Mouse (Mus musculus): ENCODE results near the gene Ube2o. TPM values are rescaled to one million over a fixed set of nuclear protein-coding genes. Genes with fewer than 3 reads are reported as not detected.
"Not testable (repeated sequence)": the region's sequence is repeated elsewhere in the genome, so short reads cannot be mapped to it uniquely, and the experiment has no call there.

Ube2o gene
- polyA plus RNA-seq, 1 experiment from 2014 or later, result 5.2 TPM

GRCm38 (mm10) chr11:116617641-116618040 is 36.4 kb upstream of the Ube2o start:
- H3K36me3 ChIP-seq (ENCODE audit: control insufficient read depth, insufficient read depth, low read length), result no peaks in the 10 kb centered on the region; the same call in 1 of the 2 replicates
- 52% methylated on average over 7 of the region's 7 CpGs for WGBS
- H3K9ac ChIP-seq (ENCODE audit: low read length), result no peak overlapping the region
- no peak overlapping the region for H3K4me3 ChIP-seq (ENCODE audit: low read length)
- H3K27ac ChIP-seq (ENCODE audit: low read length), result peak overlapping the region; percentile 57
- H3K27me3 ChIP-seq (ENCODE audit: control insufficient read depth, insufficient read depth, low read depth, low read length), result no peaks in the 10 kb centered on the region
- no peak overlapping the region; the same call in 1 of the 2 replicates for H3K4me2 ChIP-seq (ENCODE audit: low read depth, low read length)
- H3K4me1 ChIP-seq (replicated peaks; ENCODE audit: control insufficient read depth, insufficient read depth, low read length), result peaks cover 74% of the 10 kb centered on the region
- peak; percentile 28 for ATAC-seq (ENCODE audit: low read depth)
- H3K9me3 ChIP-seq (ENCODE audit: control insufficient read depth, low read length), result no peaks in the 10 kb centered on the region

GRCm38 (mm10) chr11:116616438-116617118 is 35.3 kb upstream of the Ube2o start:
- Histone ChIP-seq H3K9ac (ENCODE audit: low read length) (no peak overlapping the region), H3K4me1 (replicated peaks; ENCODE audit: control insufficient read depth, insufficient read depth, low read length) (peaks cover 64% of the 10 kb centered on the region), H3K36me3 (ENCODE audit: control insufficient read depth, insufficient read depth, low read length) (no peaks in the 10 kb centered on the region; the same call in 1 of the 2 replicates), H3K4me2 (ENCODE audit: low read depth, low read length) (peak overlapping the region; percentile 29; the same call in 1 of the 2 replicates), H3K9me3 (ENCODE audit: control insufficient read depth, low read length) (no peaks in the 10 kb centered on the region), H3K4me3 (ENCODE audit: low read length) (no peak overlapping the region), H3K27ac (ENCODE audit: low read length) (peak overlapping the region; percentile 47), H3K27me3 (ENCODE audit: control insufficient read depth, insufficient read depth, low read depth, low read length) (no peaks in the 10 kb centered on the region)
- ATAC-seq (ENCODE audit: low read depth), result no peak
- WGBS, result 60% methylated on average over 10 of the region's 10 CpGs

- 23% methylated on average over 15 of the region's 15 CpGs for WGBS
- ATAC-seq (ENCODE audit: low read depth), result peak; percentile 42; the same call in 1 of the 2 replicates
Measured at GRCm38 (mm10) chr11:116615735-116616437, 34.6 kb upstream of the Ube2o start.

GRCm38 (mm10) chr11:116613234-116613633 is 32.0 kb upstream of the Ube2o start:
- Histone ChIP-seq H3K4me3 (ENCODE audit: low read length) (no peak overlapping the region), H3K9me3 (ENCODE audit: control insufficient read depth, low read length) (no peaks in the 10 kb centered on the region), H3K27me3 (ENCODE audit: control insufficient read depth, insufficient read depth, low read depth, low read length) (no peaks in the 10 kb centered on the region), H3K9ac (ENCODE audit: low read length) (no peak overlapping the region), H3K4me1 (replicated peaks; ENCODE audit: control insufficient read depth, insufficient read depth, low read length) (peaks cover 30% of the 10 kb centered on the region), H3K27ac (ENCODE audit: low read length) (no peak overlapping the region), H3K36me3 (ENCODE audit: control insufficient read depth, insufficient read depth, low read length) (no peaks in the 10 kb centered on the region; the same call in none of the 2 replicates), H3K4me2 (ENCODE audit: low read depth, low read length) (no peak overlapping the region)
- WGBS, result 83% methylated on average over 6 of the region's 6 CpGs
- no peak for ATAC-seq (ENCODE audit: low read depth)

More at GRCm38 (mm10) chr11:116615735-116616437, 34.6 kb upstream of the Ube2o start:
- H3K9me3 ChIP-seq (ENCODE audit: control insufficient read depth, low read length), result no peaks in the 10 kb centered on the region
- no peak overlapping the region for H3K4me3 ChIP-seq (ENCODE audit: low read length)
- no peaks in the 10 kb centered on the region for H3K27me3 ChIP-seq (ENCODE audit: control insufficient read depth, insufficient read depth, low read depth, low read length)
- H3K27ac ChIP-seq (ENCODE audit: low read length), result peak overlapping the region; percentile 61
- H3K36me3 ChIP-seq (ENCODE audit: control insufficient read depth, insufficient read depth, low read length), result no peaks in the 10 kb centered on the region; the same call in 1 of the 2 replicates
- H3K4me2 ChIP-seq (ENCODE audit: low read depth, low read length), result peak overlapping the region; percentile 29
- H3K4me1 ChIP-seq (replicated peaks; ENCODE audit: control insufficient read depth, insufficient read depth, low read length), result peaks cover 57% of the 10 kb centered on the region
- peak overlapping the region; percentile 20 for H3K9ac ChIP-seq (ENCODE audit: low read length)

- no peak overlapping the region for H3K27ac ChIP-seq (ENCODE audit: low read length)
- H3K9ac ChIP-seq (ENCODE audit: low read length), result no peak overlapping the region
- WGBS, result 92% methylated on average over 1 of the region's 1 CpGs
- H3K9me3 ChIP-seq (ENCODE audit: control insufficient read depth, low read length), result no peaks in the 10 kb centered on the region
- no peak for ATAC-seq (ENCODE audit: low read depth)
- no peak overlapping the region for H3K4me2 ChIP-seq (ENCODE audit: low read depth, low read length)
- no peak overlapping the region for H3K4me3 ChIP-seq (ENCODE audit: low read length)
- no peaks in the 10 kb centered on the region; the same call in none of the 2 replicates for H3K36me3 ChIP-seq (ENCODE audit: control insufficient read depth, insufficient read depth, low read length)
- H3K27me3 ChIP-seq (ENCODE audit: control insufficient read depth, insufficient read depth, low read depth, low read length), result no peaks in the 10 kb centered on the region
- H3K4me1 ChIP-seq (replicated peaks; ENCODE audit: control insufficient read depth, insufficient read depth, low read length), result peaks cover 23% of the 10 kb centered on the region
Measured at GRCm38 (mm10) chr11:116612554-116612953, 31.3 kb upstream of the Ube2o start.

GRCm38 (mm10) chr11:116611883-116612282 is 30.6 kb upstream of the Ube2o start:
- H3K4me3 ChIP-seq (ENCODE audit: low read length), result no peak overlapping the region
- H3K4me2 ChIP-seq (ENCODE audit: low read depth, low read length), result no peak overlapping the region
- no peak overlapping the region for H3K27ac ChIP-seq (ENCODE audit: low read length)
- H3K4me1 ChIP-seq (replicated peaks; ENCODE audit: control insufficient read depth, insufficient read depth, low read length), result peaks cover 19% of the 10 kb centered on the region
- ATAC-seq (ENCODE audit: low read depth), result no peak
- H3K9me3 ChIP-seq (ENCODE audit: control insufficient read depth, low read length), result no peaks in the 10 kb centered on the region
- no peak overlapping the region for H3K9ac ChIP-seq (ENCODE audit: low read length)
- 77% methylated on average over 9 of the region's 9 CpGs for WGBS
- no peaks in the 10 kb centered on the region for H3K27me3 ChIP-seq (ENCODE audit: control insufficient read depth, insufficient read depth, low read depth, low read length)
- peaks cover 2% of the 10 kb centered on the region for H3K36me3 ChIP-seq (ENCODE audit: control insufficient read depth, insufficient read depth, low read length)

- H3K36me3 ChIP-seq (ENCODE audit: control insufficient read depth, insufficient read depth, low read length); ATAC-seq (ENCODE audit: low read depth): not testable (repeated sequence)
- 88% methylated on average over 9 of the region's 9 CpGs for WGBS
Measured at GRCm38 (mm10) chr11:116611168-116611567, 29.9 kb upstream of the Ube2o start.

GRCm38 (mm10) chr11:116609965-116610630 is 28.9 kb upstream of the Ube2o start:
- WGBS, result 78% methylated on average over 15 of the region's 15 CpGs

More at GRCm38 (mm10) chr11:116611168-116611567, 29.9 kb upstream of the Ube2o start:
- H3K27me3 ChIP-seq (ENCODE audit: control insufficient read depth, insufficient read depth, low read depth, low read length); H3K27ac ChIP-seq (ENCODE audit: low read length); H3K4me3 ChIP-seq (ENCODE audit: low read length); H3K9ac ChIP-seq (ENCODE audit: low read length); H3K9me3 ChIP-seq (ENCODE audit: control insufficient read depth, low read length); H3K4me2 ChIP-seq (ENCODE audit: low read depth, low read length): not testable (repeated sequence)
- peaks cover 12% of the 10 kb centered on the region for H3K4me1 ChIP-seq (replicated peaks; ENCODE audit: control insufficient read depth, insufficient read depth, low read length)

GRCm38 (mm10) chr11:116607717-116608116 is 26.5 kb upstream of the Ube2o start:
- WGBS, result 82% methylated on average over 3 of the region's 3 CpGs
- Histone ChIP-seq H3K9me3 (ENCODE audit: control insufficient read depth, low read length) (no peaks in the 10 kb centered on the region), H3K36me3 (ENCODE audit: control insufficient read depth, insufficient read depth, low read length) (peaks cover 14% of the 10 kb centered on the region), H3K4me3 (ENCODE audit: low read length) (no peak overlapping the region), H3K9ac (ENCODE audit: low read length) (no peak overlapping the region), H3K27ac (ENCODE audit: low read length) (no peak overlapping the region), H3K4me2 (ENCODE audit: low read depth, low read length) (no peak overlapping the region), H3K27me3 (ENCODE audit: control insufficient read depth, insufficient read depth, low read depth, low read length) (no peaks in the 10 kb centered on the region), H3K4me1 (replicated peaks; ENCODE audit: control insufficient read depth, insufficient read depth, low read length) (no peaks in the 10 kb centered on the region)
- ATAC-seq (ENCODE audit: low read depth), result no peak

More at GRCm38 (mm10) chr11:116609965-116610630, 28.9 kb upstream of the Ube2o start:
- no peak overlapping the region for H3K9ac ChIP-seq (ENCODE audit: low read length)
- ATAC-seq (ENCODE audit: low read depth), result no peak
- peaks cover 1% of the 10 kb centered on the region for H3K4me1 ChIP-seq (replicated peaks; ENCODE audit: control insufficient read depth, insufficient read depth, low read length)
- no peaks in the 10 kb centered on the region for H3K9me3 ChIP-seq (ENCODE audit: control insufficient read depth, low read length)
- no peak overlapping the region for H3K27ac ChIP-seq (ENCODE audit: low read length)
- no peaks in the 10 kb centered on the region for H3K27me3 ChIP-seq (ENCODE audit: control insufficient read depth, insufficient read depth, low read depth, low read length)
- H3K4me3 ChIP-seq (ENCODE audit: low read length), result no peak overlapping the region
- peaks cover 8% of the 10 kb centered on the region for H3K36me3 ChIP-seq (ENCODE audit: control insufficient read depth, insufficient read depth, low read length)
- H3K4me2 ChIP-seq (ENCODE audit: low read depth, low read length), result no peak overlapping the region

All from lung, embryonic 16.5 days (tissue).